Mouse (Mus musculus): ENCODE results near the gene Cep112. TPM values are rescaled to one million over a fixed set of nuclear protein-coding genes. Genes with fewer than 3 reads are reported as not detected.
"Not testable (repeated sequence)": the region's sequence is repeated elsewhere in the genome, so short reads cannot be mapped to it uniquely, and the experiment has no call there.

Gene Cep112
- polyA plus RNA-seq, 1 experiment from 2014 or later, result 37.8 TPM

DNA sequence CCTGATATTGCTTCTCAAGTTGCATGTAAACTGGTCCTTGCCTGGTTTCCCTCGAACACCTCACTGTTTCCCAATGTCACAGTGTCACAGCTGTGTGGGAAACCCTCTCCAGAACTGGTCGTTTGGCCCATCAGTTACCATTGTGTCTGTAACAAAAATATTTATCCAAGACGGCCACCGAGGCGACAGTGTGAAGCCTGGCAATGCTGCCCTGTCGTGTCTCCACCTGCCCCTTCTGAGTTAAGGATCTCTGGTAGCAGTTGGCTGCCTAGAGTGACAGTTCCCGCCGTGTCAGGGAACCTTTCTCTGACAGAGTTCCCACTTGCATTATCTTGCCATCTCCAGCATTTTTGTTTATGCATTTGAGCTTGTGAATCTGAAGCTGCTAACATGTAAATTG lies 440.8 kb downstream of the Cep112 start:
- WGBS, result 66% methylated on average over 8 of the region's 8 CpGs
- no peak overlapping the region for H3K4me3 ChIP-seq (replicated peaks)
- H3K4me2 ChIP-seq (replicated peaks), result no peak overlapping the region
- no peak overlapping the region for H3K27ac ChIP-seq
- H3K9me3 ChIP-seq, result no peaks in the 10 kb centered on the region
- no peaks in the 10 kb centered on the region for H3K4me1 ChIP-seq (replicated peaks)
- H3K27me3 ChIP-seq, result no peaks in the 10 kb centered on the region
- H3K9ac ChIP-seq (replicated peaks), result no peak overlapping the region
- no peak for ATAC-seq
- no peaks in the 10 kb centered on the region for H3K36me3 ChIP-seq

- Histone ChIP-seq H3K4me2 (replicated peaks) (no peak overlapping the region), H3K9me3 (no peaks in the 10 kb centered on the region), H3K4me1 (replicated peaks) (no peaks in the 10 kb centered on the region), H3K27ac (no peak overlapping the region), H3K4me3 (replicated peaks) (no peak overlapping the region), H3K9ac (replicated peaks) (no peak overlapping the region), H3K36me3 (no peaks in the 10 kb centered on the region), H3K27me3 (no peaks in the 10 kb centered on the region)
- no peak for ATAC-seq
- WGBS, result 87% methylated on average over 6 of the region's 6 CpGs
Measured at GRCm38 (mm10) chr11:108867538-108867937, 442.5 kb downstream of the Cep112 start.

- H3K4me1 ChIP-seq (replicated peaks); ATAC-seq; H3K36me3 ChIP-seq; H3K4me2 ChIP-seq (replicated peaks); H3K27me3 ChIP-seq; H3K27ac ChIP-seq; H3K4me3 ChIP-seq (replicated peaks); H3K9ac ChIP-seq (replicated peaks); H3K9me3 ChIP-seq: not testable (repeated sequence)
- WGBS, result 95% methylated on average over 1 of the region's 1 CpGs
Measured at GRCm38 (mm10) chr11:108871284-108871683, 446.3 kb downstream of the Cep112 start.

DNA sequence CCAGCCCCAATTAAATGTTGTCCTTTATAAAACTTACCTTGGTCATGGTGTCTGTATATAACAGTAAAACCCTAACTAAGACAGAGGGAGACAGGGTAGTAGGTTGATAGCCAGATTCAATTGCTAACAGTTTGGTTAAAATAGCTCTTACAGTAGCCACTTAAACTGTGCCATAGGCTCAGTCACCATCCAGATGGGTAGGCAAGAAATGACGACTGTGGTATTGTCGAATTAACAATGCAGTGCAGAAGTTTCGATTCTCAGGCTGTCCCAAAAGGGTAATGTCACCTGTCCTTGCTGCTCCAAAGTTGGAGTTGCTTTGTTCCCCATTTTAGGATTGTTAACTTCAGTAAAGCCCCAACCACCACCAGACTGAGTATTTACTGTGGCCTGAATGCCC lies 446.8 kb downstream of the Cep112 start:
- Histone ChIP-seq H3K36me3 (no peaks in the 10 kb centered on the region), H3K4me3 (replicated peaks) (no peak overlapping the region), H3K27ac (no peak overlapping the region), H3K9ac (replicated peaks) (no peak overlapping the region), H3K4me2 (replicated peaks) (no peak overlapping the region), H3K9me3 (no peaks in the 10 kb centered on the region), H3K4me1 (replicated peaks) (no peaks in the 10 kb centered on the region), H3K27me3 (no peaks in the 10 kb centered on the region)
- 86% methylated on average over 3 of the region's 3 CpGs for WGBS
- no peak for ATAC-seq

GRCm38 (mm10) chr11:108876633-108877205 lies 451.7 kb downstream of the Cep112 start:
- H3K9ac ChIP-seq (replicated peaks), result no peak overlapping the region
- no peaks in the 10 kb centered on the region for H3K27me3 ChIP-seq
- no peak overlapping the region for H3K4me2 ChIP-seq (replicated peaks)
- no peaks in the 10 kb centered on the region for H3K9me3 ChIP-seq
- H3K4me1 ChIP-seq (replicated peaks), result no peaks in the 10 kb centered on the region
- no peak for ATAC-seq
- no peaks in the 10 kb centered on the region for H3K36me3 ChIP-seq
- H3K4me3 ChIP-seq (replicated peaks), result no peak overlapping the region
- 85% methylated on average over 7 of the region's 7 CpGs for WGBS
- no peak overlapping the region for H3K27ac ChIP-seq

- H3K4me1 ChIP-seq (replicated peaks), result no peaks in the 10 kb centered on the region
- H3K9me3 ChIP-seq, result no peaks in the 10 kb centered on the region
- ATAC-seq, result no peak
- H3K27me3 ChIP-seq, result no peaks in the 10 kb centered on the region
- WGBS, result 78% methylated on average over 5 of the region's 5 CpGs
- H3K9ac ChIP-seq (replicated peaks), result no peak overlapping the region
- H3K27ac ChIP-seq, result no peak overlapping the region
- H3K36me3 ChIP-seq, result no peaks in the 10 kb centered on the region
- no peak overlapping the region for H3K4me2 ChIP-seq (replicated peaks)
- no peak overlapping the region for H3K4me3 ChIP-seq (replicated peaks)
Measured at GRCm38 (mm10) chr11:108877520-108877919, 452.5 kb downstream of the Cep112 start.

DNA sequence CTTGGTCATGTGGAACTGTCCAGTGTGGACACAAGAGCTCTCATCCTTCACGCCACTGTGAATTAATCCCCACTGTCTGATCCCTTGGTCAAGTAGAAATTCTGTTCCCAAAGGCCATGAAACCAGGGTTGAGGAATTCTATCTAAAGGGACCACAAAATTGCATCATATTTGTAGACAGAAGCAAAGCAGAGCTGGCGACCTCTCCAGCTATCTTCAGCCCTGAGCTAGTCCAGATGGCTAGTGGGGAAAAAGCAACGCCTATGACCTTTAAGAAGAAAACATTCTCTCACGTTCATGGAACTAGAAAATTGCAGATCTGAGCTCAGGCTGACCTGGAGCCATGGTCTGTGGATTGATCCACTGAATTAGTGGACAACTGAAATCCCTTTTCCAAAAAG lies 455.6 kb downstream of the Cep112 start:
- WGBS, result 82% methylated on average over 4 of the region's 4 CpGs
- ATAC-seq, result no peak

GRCm38 (mm10) chr11:108881662-108882061 lies 456.7 kb downstream of the Cep112 start:
- ATAC-seq, result no peak
- H3K36me3 ChIP-seq, result no peaks in the 10 kb centered on the region
- H3K4me3 ChIP-seq (replicated peaks), result no peak overlapping the region
- WGBS, result 95% methylated on average over 5 of the region's 5 CpGs
- peaks cover 10% of the 10 kb centered on the region for H3K4me1 ChIP-seq (replicated peaks)
- H3K27me3 ChIP-seq, result no peaks in the 10 kb centered on the region
- no peak overlapping the region for H3K27ac ChIP-seq
- no peak overlapping the region for H3K9ac ChIP-seq (replicated peaks)
- H3K9me3 ChIP-seq, result no peaks in the 10 kb centered on the region
- H3K4me2 ChIP-seq (replicated peaks), result no peak overlapping the region

More for the DNA sequence above, 455.6 kb downstream of the Cep112 start:
- no peak overlapping the region for H3K4me2 ChIP-seq (replicated peaks)
- H3K9me3 ChIP-seq, result no peaks in the 10 kb centered on the region
- H3K9ac ChIP-seq (replicated peaks), result no peak overlapping the region
- peaks cover 4% of the 10 kb centered on the region; the same call in 1 of the 2 replicates for H3K4me1 ChIP-seq (replicated peaks)
- H3K4me3 ChIP-seq (replicated peaks), result no peak overlapping the region
- H3K27me3 ChIP-seq, result no peaks in the 10 kb centered on the region
- no peak overlapping the region for H3K27ac ChIP-seq
- H3K36me3 ChIP-seq, result no peaks in the 10 kb centered on the region

DNA sequence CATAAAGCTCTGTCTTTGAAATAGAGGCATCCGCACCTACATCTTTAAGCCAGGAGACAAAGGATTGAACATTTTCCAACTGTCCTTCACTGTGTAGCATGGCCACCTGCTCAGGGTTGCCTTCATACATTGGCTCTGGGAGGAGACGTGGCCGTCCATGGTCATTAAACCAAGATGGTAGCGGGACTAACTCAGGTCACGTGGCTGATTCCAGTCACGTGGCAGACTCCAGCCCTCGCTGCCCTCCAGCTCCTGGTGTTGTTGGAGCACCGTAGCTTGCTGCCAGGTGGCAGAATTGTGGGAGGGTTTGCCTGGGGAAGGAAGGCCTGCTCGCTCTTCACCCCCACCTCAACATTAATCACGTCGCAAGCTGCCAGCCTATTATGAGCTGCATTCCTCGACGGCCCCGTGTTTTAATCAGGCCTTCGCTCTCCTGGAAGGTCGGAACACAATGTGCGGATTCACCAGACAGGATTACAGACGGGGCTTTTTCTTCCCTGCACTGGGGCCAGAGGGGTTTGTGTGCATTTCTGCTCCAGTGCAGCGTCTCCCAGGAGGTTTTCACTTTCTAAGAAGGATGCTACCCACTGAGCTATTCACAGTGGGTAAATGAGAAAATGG lies 460.4 kb downstream of the Cep112 start:
- Histone ChIP-seq H3K27ac (peak overlapping the region; percentile 67), H3K4me1 (replicated peaks) (peaks cover 23% of the 10 kb centered on the region), H3K4me2 (replicated peaks) (no peak overlapping the region), H3K9ac (replicated peaks) (no peak overlapping the region), H3K27me3 (no peaks in the 10 kb centered on the region), H3K9me3 (no peaks in the 10 kb centered on the region), H3K4me3 (replicated peaks) (no peak overlapping the region), H3K36me3 (no peaks in the 10 kb centered on the region)
- WGBS, result 17% methylated on average over 19 of the region's 19 CpGs
- ATAC-seq, result peak; percentile 75

DNA sequence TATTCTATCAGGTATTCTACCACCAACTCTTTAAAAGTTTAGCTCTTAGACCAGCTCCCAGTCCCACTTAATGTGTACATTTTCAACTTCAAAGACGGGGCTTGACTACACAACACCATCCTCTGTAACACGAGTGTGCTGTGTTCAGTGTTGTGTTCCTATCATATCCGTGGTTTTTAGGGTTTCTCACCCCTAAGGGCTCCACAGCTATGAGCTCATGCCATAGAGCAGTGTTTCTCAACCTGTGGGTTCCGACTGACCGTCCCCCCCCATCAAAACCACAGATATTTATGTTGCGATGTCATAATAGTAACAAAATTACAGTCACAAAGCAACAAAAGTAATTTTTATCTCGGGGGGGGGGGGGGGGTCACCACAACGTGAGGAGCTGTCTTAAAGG lies 461.1 kb downstream of the Cep112 start:
- Histone ChIP-seq H3K9me3 (no peaks in the 10 kb centered on the region), H3K9ac (replicated peaks) (no peak overlapping the region), H3K36me3 (no peaks in the 10 kb centered on the region), H3K27ac (peak overlapping the region; percentile 67; the same call in 1 of the 2 replicates), H3K4me2 (replicated peaks) (no peak overlapping the region), H3K27me3 (no peaks in the 10 kb centered on the region), H3K4me1 (replicated peaks) (peaks cover 29% of the 10 kb centered on the region), H3K4me3 (replicated peaks) (no peak overlapping the region)
- no peak for ATAC-seq
- 48% methylated on average over 8 of the region's 8 CpGs for WGBS

- no peak overlapping the region for H3K4me2 ChIP-seq (replicated peaks)
- H3K4me1 ChIP-seq (replicated peaks), result peaks cover 58% of the 10 kb centered on the region
- H3K4me3 ChIP-seq (replicated peaks), result no peak overlapping the region
- whole genome bisulfite sequencing, result 57% methylated on average over 11 of the region's 11 CpGs
- no peak for ATAC-seq
- no peak overlapping the region for H3K27ac ChIP-seq
- H3K9me3 ChIP-seq, result no peaks in the 10 kb centered on the region
- no peaks in the 10 kb centered on the region; the same call in 1 of the 2 replicates for H3K27me3 ChIP-seq
- no peaks in the 10 kb centered on the region for H3K36me3 ChIP-seq
- H3K9ac ChIP-seq (replicated peaks), result no peak overlapping the region
Measured at GRCm38 (mm10) chr11:108889121-108889520, 464.1 kb downstream of the Cep112 start.

GRCm38 (mm10) chr11:108890544-108890943 lies 465.6 kb downstream of the Cep112 start:
- peaks cover 60% of the 10 kb centered on the region for H3K4me1 ChIP-seq (replicated peaks)
- peaks cover 3% of the 10 kb centered on the region; the same call in 1 of the 2 replicates for H3K27me3 ChIP-seq
- no peaks in the 10 kb centered on the region for H3K9me3 ChIP-seq
- 5% methylated on average over 16 of the region's 16 CpGs for WGBS
- no peak for ATAC-seq
- H3K36me3 ChIP-seq, result no peaks in the 10 kb centered on the region
- H3K4me2 ChIP-seq (replicated peaks), result peak overlapping the region; percentile 62
- H3K9ac ChIP-seq (replicated peaks), result peak overlapping the region; percentile 8; the same call in 1 of the 2 replicates
- H3K4me3 ChIP-seq (replicated peaks), result peak overlapping the region; percentile 35
- peak overlapping the region; percentile 56 for H3K27ac ChIP-seq

All from midbrain, embryonic 13.5 days (tissue).